In genomic region chr19:7311306-7311705, GRCm38 (mm10) we compare ENCODE assay signal across 8 mouse cellular contexts. TPM values are rescaled to one million over a fixed set of nuclear protein-coding genes. Genes with fewer than 3 reads are reported as not detected.
DNase-seq lines count a peak whose midpoint lies in the region; ATAC-seq and TF ChIP-seq lines count a peak whose summit lies in the region.

No protein-coding gene starts in this region.

- 39% methylated on average over 10 of the region's 10 CpGs for WGBS in kidney, adult 2 months
- 24% methylated on average over 10 of the region's 10 CpGs for WGBS in liver, embryonic 13.5 days (ENCODE audit: insufficient replicate concordance)

- TF ChIP-seq CTCF in kidney, adult 2 months (conservative IDR thresholded peaks at IDR 0.05; ENCODE audit: insufficient read depth, insufficient read length, low read depth, low read length), result no peak

- H3K9ac ChIP-seq in liver, embryonic 13.5 days, result no peak overlapping the region

- peak overlapping the region; percentile 96 for H3K27ac ChIP-seq in kidney, adult 2 months (ENCODE audit: insufficient read depth, low read depth, low read length)
- H3K27ac ChIP-seq in brown adipose tissue, adult 24 weeks (replicated peaks; ENCODE audit: low read depth, low read length), result peak overlapping the region; percentile 57
- peak overlapping the region; percentile 70 for H3K27ac ChIP-seq in liver, embryonic 13.5 days

- no peak overlapping the region for H3K4me3 ChIP-seq in kidney, adult 2 months (ENCODE audit: insufficient read depth, low read depth, low read length)
- H3K4me3 ChIP-seq in brown adipose tissue, adult 24 weeks (ENCODE audit: insufficient read depth, low read depth, low read length), result no peak overlapping the region
- no peak overlapping the region for H3K4me3 ChIP-seq in liver, embryonic 13.5 days (replicated peaks)

- H3K36me3 ChIP-seq in kidney, adult 2 months (ENCODE audit: control insufficient read depth, insufficient read depth, low read length), result no peaks in the 10 kb centered on the region
- H3K36me3 ChIP-seq in liver, embryonic 13.5 days, result no peaks in the 10 kb centered on the region

- no peak for ATAC-seq in liver, embryonic 13.5 days (ENCODE audit: low read depth)

- no peaks in the 10 kb centered on the region for H3K27me3 ChIP-seq in kidney, adult 2 months (replicated peaks; ENCODE audit: control insufficient read depth, insufficient read depth, low read length)
- no peaks in the 10 kb centered on the region for H3K27me3 ChIP-seq in liver, embryonic 13.5 days

- peak; percentile 50 for DNase-seq in kidney, adult 2 months
- DNase-seq in kidney, postnatal 25 days, result no peak
- peak; percentile 69 to 78 for DNase-seq in heart, adult 18-20 months
- DNase-seq in liver, embryonic 13.5 days, result no peak
- no peak for DNase-seq in retina, postnatal 1 day
- no peak for DNase-seq in frontal cortex, postnatal 25 days (ENCODE audit: low spot score in 2 of 2)
- DNase-seq in layer of hippocampus, postnatal 14 days (ENCODE audit: low spot score in 2 of 2), result no peak

- peaks cover 69% of the 10 kb centered on the region for H3K4me1 ChIP-seq in kidney, adult 2 months (ENCODE audit: control insufficient read depth, insufficient read depth, low read length)
- peaks cover 62% of the 10 kb centered on the region for H3K4me1 ChIP-seq in brown adipose tissue, adult 24 weeks (ENCODE audit: control insufficient read depth, insufficient read depth, insufficient read length, low read length)
- peaks cover 100% of the 10 kb centered on the region for H3K4me1 ChIP-seq in liver, embryonic 13.5 days (replicated peaks)

- TF ChIP-seq POLR2A in kidney, adult 2 months (IDR thresholded peaks at IDR 0.05; ENCODE audit: low read depth, low read length), result no peak

- H3K9me3 ChIP-seq in liver, embryonic 13.5 days (replicated peaks), result no peaks in the 10 kb centered on the region

- peak overlapping the region; percentile 44 for H3K4me2 ChIP-seq in liver, embryonic 13.5 days

RNA-seq across cellular contexts. Expression of gene Mark2, which starts 30.4 kb away (rescaled TPM):
- 85.0 and 86.5 TPM in 2 replicates for polyA plus RNA-seq in kidney, adult 2 months (2012; rRNA removed)
- polyA plus RNA-seq in brown adipose tissue, adult 24 weeks (2012; ENCODE audit: insufficient read depth, insufficient read length, missing spikeins), result 24.1 and 35.4 TPM in 2 replicates
- total RNA-seq in heart, adult 18-20 months (2021), result 10 to 100 TPM; 43.3 to 49.9 TPM
- 17.7 and 21.0 TPM in 2 replicates for polyA plus RNA-seq in liver, embryonic 13.5 days (2015; fragmentation: Nextera tagmentation; extraction: Ambion mirVana)
- total RNA-seq in layer of hippocampus, postnatal 14 days (2021), result 100 to 1,000 TPM in 1 of 2 experiments, 10 to 100 TPM in 1; 95.9 to 110 TPM

RNA-seq across cellular contexts. Expression of gene Rcor2, which starts 44.2 kb away (rescaled TPM):
- polyA plus RNA-seq in kidney, adult 2 months (2012; rRNA removed), result 1.5 and 1.8 TPM in 2 replicates
- 1.0 and 7.8 TPM in 2 replicates for polyA plus RNA-seq in brown adipose tissue, adult 24 weeks (2012; ENCODE audit: insufficient read depth, insufficient read length, missing spikeins)
- 1 to 10 TPM; 4.0 to 6.5 TPM for total RNA-seq in heart, adult 18-20 months (2021)
- 1.4 and 1.8 TPM in 2 replicates for polyA plus RNA-seq in liver, embryonic 13.5 days (2015; fragmentation: Nextera tagmentation; extraction: Ambion mirVana)
- 10 to 100 TPM; 20.2 to 23.2 TPM for total RNA-seq in layer of hippocampus, postnatal 14 days (2021)

Comparison
In these comparisons a context has a peak if more than half of its experiments do, and no peak if none do; other contexts are left out.
1. DNase-seq: peak in kidney, adult 2 months (single experiment) and heart, adult 18-20 months (2 of 2); none in kidney, postnatal 25 days (0 of 2), liver, embryonic 13.5 days (single experiment), retina, postnatal 1 day (single experiment), frontal cortex, postnatal 25 days (0 of 2) and layer of hippocampus, postnatal 14 days (0 of 2).
2. Peak in every context shown above with its lines, with median percentiles within 50 percentile points of each other: H3K27ac ChIP-seq.